Mouse (Mus musculus) B cell, adult 67 days (primary cell): ENCODE results near the gene Olfr15. TPM values are rescaled to one million over a fixed set of nuclear protein-coding genes. Genes with fewer than 3 reads are reported as not detected.

Experiments used
- total RNA-seq, 2 experiments: library from RNA; stranded (reverse); gene quantifications; 4 replicates each; pipeline ENCODE4 v1.2.4; 2023

Olfr15 gene
- total RNA-seq: not detected

GRCm38 (mm10) chr16:3830588-3831109, at the start of gene Olfr15:
Olfr15 (plus strand) TSS chr16:3830878.

GRCm38 (mm10) chr16:3846711-3847518, 16.2 kb downstream of the Olfr15 start, which contains the start of gene Zfp174:
Zfp174 (plus strand) TSS chr16:3847268.

GRCm38 (mm10) chr16:3872216-3873047, 41.8 kb downstream of the Olfr15 start, which contains the start of gene Naa60:
Naa60 (plus strand) TSS chr16:3872375.

GRCm38 (mm10) chr16:3884201-3885064, 53.8 kb downstream of the Olfr15 start, which contains the start of the genes Zfp597 and Gm20695:
Zfp597 (minus strand) TSS chr16:3884561.
Gm20695 (plus strand) TSS chr16:3884648.

Other genes with a start within 250 kb of the Olfr15 start
- not detected for gene Olfr161, start 239.8 kb upstream of the Olfr15 start, total RNA-seq
- under 1 TPM in 1 of 2 experiments, not detected in 1; 0.20 TPM for gene Mefv, start 112.8 kb upstream of the Olfr15 start, total RNA-seq
- 10 to 100 TPM; 66.8 to 79.5 TPM for gene Zfp263, start 86.8 kb upstream of the Olfr15 start, total RNA-seq
- gene Zfp174, start 16.4 kb downstream of the Olfr15 start, total RNA-seq: 1 to 10 TPM in 1 of 2 experiments, under 1 TPM in 1; 0.77 to 2.2 TPM
- gene Naa60, start 41.5 kb downstream of the Olfr15 start, total RNA-seq: 100 to 1,000 TPM; 102 to 111 TPM
- 10 to 100 TPM; 33.6 to 46.3 TPM for gene Zfp597, start 53.7 kb downstream of the Olfr15 start, total RNA-seq
- gene Gm20695, start 53.8 kb downstream of the Olfr15 start, total RNA-seq: 1 to 10 TPM in 1 of 2 experiments, not detected in 1; 3.0 TPM
- 10 to 100 TPM; 11.1 to 17.5 TPM for gene 1700037C18Rik, start 77.8 kb downstream of the Olfr15 start, total RNA-seq
- gene Cluap1, start 77.9 kb downstream of the Olfr15 start, total RNA-seq: 10 to 100 TPM; 30.2 to 31.4 TPM
- 10 to 100 TPM; 38.8 to 39.8 TPM for gene Nlrc3, start 145.8 kb downstream of the Olfr15 start, total RNA-seq
- gene Slx4, start 172.9 kb downstream of the Olfr15 start, total RNA-seq: 100 to 1,000 TPM; 107 to 110 TPM
- gene Dnase1, start 206.1 kb downstream of the Olfr15 start, total RNA-seq: not detected
- 10 to 100 TPM; 75.0 to 75.3 TPM for gene Trap1, start 246.9 kb downstream of the Olfr15 start, total RNA-seq